Mouse (Mus musculus): ENCODE data around the gene Leo1. TPM values are rescaled to one million over a fixed set of nuclear protein-coding genes. Genes with fewer than 3 reads are reported as not detected.

Gene Leo1
- total RNA-seq (2022), result 10 to 100 TPM; 20.7 to 25.8 (median 22.3) TPM

- DNase-seq, result peak; percentile 88
These were observed at the start of gene Leo1 for GRCm38 (mm10) chr9:75440796-75441666. Leo1 (plus strand) TSS chr9:75441524.

DNA sequence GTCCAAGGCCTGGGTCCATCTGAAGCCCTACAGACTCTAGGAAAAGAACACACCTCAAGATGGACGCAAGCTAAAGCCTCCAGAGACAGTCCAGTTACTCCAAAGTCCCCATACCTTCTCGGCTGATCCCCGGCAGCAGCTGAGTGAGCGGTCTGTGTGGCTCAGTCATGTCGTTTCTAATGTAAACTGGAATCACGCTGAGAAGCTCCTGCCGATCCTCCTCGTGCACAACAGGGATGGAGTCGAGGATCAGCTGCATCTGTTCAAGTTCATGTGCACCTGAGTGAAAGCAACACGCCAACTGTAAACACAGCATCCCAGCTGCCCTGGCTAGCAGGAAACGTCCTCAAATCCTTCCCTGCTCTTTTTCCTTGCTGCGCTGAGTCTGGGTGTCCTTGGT, 48.1 kb upstream of the Leo1 start:
- DNase-seq, result no peak

DNA sequence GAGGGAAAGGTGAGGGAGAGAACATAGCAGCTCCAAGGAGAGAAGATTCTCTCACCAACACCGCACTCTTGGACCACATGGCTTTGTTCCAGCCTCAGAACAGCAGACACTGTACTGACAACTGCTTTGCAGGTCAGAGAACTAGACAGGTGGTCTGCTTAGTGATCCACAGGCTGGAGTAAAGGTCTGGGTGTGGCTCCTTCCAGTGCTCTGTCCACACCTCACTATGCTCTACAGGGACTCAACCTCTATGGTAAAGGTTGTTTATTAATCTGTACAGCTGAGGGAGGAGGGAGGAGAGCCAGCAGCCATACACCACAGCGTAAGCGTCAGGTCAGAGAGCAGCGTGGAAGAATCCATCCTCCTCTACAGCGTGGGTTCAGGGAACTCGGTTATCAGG, 45.4 kb upstream of the Leo1 start:
- no peak for DNase-seq

GRCm38 (mm10) chr9:75399069-75399468, 42.3 kb upstream of the Leo1 start:
- no peak for DNase-seq

GRCm38 (mm10) chr9:75400639-75401038, 40.7 kb upstream of the Leo1 start:
- DNase-seq, result no peak

DNA sequence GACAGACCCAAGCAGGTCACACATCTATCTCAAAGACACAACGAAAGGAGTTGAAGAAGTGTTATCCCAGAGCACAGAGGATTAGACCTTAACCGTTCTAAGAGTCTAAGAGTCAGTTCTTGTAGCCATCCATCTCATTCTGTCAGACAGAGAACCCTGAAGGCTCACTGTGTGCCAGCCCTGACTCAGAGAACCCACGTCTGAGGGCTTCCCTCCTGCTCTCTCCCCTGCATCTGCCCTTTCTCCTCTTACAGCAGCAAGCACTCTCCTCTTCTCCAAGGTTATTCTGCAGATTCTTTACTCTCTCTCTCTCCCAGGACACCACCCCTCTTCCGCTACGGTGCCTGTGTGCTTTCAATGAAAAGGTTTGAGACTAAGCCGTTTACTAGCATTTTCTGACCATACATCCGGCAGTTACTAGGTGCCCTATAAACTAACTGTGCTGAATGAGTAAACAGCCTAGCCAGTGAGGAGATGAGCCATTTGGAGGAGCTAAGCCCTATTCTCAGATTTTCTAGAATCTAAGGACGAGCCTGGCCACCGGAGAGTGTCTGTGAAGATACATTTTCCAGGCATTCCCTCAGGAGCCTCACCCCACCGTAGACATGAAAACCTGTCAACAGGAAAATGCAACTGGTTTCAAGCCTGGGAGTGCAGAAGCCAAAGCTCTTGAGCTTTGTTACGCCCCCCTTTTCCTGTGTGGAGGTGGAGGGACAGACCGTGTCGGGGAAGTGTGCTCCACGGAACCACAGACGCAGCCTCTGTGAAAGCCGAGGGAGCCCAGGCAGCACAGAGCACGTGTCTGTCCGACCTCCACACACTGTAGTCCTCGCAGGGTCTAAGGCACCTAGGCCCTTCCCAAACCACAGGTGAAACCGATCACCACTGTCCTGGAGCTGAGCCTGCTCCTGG, 39.5 kb upstream of the Leo1 start:
- no peak for DNase-seq

DNA sequence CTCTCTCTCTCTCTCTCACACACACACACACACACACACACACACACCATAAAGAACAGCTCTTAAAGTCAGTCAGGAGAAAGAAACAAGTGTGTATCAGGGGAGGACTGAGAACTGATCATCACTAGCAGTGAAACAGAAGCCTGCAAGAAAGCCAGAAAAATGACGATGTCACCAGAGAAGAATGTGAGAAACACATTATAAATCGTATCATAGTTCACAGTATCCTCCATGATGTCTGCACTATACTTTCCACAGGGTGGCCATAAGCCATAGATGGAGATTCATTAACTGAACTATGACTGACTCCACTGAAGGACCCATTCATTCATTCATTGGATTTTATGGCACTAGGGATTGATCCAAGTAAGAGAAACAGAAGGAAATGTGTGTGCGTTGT, 37.8 kb upstream of the Leo1 start:
- no peak for DNase-seq

- DNase-seq, result peak; percentile 15
These were observed 35.2 kb upstream of the Leo1 start for GRCm38 (mm10) chr9:75406121-75406520.

- DNase-seq, result peak; percentile 63
These were observed 33.5 kb upstream of the Leo1 start for GRCm38 (mm10) chr9:75407803-75408202.

GRCm38 (mm10) chr9:75408204-75408826, 33.0 kb upstream of the Leo1 start:
- DNase-seq, result no peak

DNA sequence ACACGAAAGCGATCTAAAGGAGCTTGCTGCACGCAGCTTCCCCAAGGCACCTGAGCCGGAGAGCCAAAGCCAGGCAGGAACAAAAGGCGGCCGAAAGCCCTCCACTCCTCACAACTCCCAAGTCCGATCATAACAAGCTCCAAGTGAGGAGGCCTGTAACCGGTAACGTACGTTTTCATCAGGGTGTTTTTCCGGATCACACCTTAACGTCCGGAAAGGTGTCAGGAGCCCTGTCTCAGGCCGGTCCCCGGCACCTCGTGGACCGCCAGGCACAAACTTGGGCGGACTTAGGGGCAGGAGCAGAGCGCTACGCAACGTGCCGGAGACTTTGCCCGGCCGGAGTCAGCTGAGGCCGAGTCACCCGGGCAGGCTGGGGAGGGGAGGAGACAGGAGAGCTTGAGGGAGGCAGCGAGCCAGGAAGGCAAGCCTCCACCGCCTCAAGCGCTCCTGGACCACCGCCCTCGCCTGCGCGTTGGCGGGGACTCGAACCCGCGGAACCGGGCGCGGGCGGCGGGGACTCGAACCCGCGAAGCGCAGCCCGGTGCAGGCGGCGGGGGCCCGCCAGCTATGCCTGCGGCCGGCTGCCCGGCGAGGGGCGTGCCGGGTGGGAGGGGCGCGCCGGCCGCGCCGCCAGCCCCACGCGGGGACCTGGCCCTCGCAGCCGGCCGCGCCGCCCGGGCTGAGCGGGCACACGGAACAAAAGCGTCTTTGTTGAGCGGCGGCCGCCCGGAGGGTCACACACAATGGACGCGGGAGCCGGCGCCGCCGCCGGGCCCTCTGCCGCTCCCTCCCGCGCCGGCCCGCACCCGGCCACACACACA, 32.1 kb upstream of the Leo1 start:
- peak; percentile 77 for DNase-seq

- peak; percentile 94 for DNase-seq
These were observed 31.4 kb upstream of the Leo1 start, which contains the start of gene Mapk6 for GRCm38 (mm10) chr9:75409852-75410378. Mapk6 (minus strand) TSS chr9:75410005.

GRCm38 (mm10) chr9:75410868-75411487, 30.3 kb upstream of the Leo1 start:
- DNase-seq, result no peak

- no peak for DNase-seq
These were observed 29.7 kb upstream of the Leo1 start for GRCm38 (mm10) chr9:75411584-75411983.

DNA sequence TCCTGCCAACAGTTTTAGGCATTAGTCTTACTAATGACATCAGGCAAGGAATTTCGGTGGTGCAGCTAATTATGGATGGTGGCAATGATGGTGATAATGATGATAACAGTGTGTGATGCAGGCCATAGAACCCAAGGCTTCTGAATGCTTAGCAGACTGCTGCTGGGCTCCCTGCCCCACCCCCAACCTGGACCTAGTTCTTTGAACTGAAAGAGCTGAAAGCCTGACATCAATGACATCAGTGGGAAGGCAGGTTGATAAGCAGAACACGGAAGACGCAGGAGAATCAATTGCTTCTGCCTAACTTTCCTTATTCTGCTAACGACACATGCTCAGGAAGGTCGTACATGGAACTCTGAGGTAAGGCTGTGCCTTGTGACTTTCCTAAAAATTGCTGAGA, 28.1 kb upstream of the Leo1 start:
- DNase-seq, result no peak

GRCm38 (mm10) chr9:75414204-75414603, 27.1 kb upstream of the Leo1 start:
- no peak for DNase-seq

DNA sequence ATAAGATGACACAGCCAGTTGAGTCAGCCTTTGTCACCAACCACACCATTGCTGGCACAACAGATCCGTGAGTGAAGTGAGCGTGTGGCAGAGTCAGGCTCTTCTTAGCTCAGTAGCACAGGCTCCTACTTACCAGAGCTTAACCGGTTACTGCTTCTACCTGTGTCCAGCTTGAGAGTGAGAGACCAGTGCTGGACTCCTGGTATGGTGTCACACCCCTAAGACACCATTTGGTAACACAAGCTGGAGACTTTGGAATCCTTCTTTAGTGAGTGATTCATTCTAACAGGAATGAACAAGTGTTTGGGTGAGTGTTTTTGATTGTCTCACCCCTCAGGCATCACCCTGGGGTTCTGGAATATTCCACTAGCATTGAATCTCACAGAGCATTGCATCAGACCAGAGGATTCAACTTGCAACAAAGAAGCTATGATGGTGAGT, 19.1 kb upstream of the Leo1 start:
- no peak for DNase-seq

GRCm38 (mm10) chr9:75423683-75424082, 17.6 kb upstream of the Leo1 start:
- no peak for DNase-seq

DNA sequence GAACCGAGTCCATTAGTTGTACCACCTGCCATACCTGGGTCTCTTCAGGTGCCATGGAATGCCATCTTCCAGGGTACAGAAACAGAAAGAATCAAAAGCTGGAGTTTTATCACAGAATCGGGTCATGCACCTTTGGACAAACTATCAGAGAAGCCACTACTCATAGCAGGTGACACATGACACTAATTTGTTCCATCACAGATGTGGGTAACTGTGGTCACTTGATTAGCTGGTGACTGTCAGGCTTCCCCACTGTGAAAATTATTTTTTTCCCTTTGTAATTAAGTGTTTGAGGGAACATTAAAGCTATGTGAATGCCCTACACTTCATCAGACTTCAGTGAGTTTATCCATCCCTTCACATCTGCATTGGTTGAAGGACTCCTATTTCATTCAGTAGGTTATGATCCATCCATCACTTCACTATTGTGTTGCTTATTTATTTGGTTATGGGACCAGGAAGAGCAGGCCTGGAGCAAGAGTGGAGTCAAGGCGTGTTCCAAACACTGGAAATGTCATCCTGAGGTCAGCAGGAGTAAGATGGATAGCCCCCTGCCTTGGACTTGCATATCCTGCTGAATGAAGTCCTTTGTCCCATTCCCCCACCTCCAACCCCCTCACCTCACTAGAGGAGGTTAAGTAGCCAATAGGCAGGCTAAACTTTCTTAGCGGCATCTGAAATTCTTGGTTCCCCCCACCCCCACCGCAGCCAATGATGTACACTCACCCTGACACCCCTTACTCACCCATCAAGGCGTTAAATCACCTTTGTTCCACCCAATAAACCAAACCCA, 16.8 kb upstream of the Leo1 start:
- no peak for DNase-seq

DNA sequence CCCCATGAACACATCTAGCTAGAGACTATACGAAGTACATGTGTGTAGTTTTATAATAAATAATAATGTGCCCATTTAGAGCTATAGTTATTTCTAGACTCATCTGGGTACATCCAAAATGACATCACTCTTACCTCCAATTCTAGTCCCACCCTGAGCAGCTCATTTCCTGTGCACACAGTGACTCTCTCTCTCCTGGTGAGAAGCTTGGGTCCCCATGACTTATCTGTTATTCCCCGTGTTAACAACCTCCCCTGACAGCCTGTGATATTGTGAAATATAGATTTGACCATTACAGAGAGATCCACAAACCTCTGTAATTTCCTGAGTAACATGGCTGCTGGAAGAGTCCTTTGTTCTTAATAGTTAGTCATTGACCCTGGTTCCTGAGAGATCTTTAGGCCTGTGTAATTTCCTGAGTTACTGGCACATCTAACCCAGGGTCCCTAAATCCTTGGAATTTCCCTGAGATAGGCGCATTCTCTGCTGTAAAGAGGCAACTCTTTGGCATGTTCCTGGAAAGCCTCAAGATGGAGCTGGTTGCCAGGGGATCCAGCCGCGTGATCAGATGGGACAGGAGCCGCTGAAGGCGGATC, 15.4 kb upstream of the Leo1 start:
- no peak for DNase-seq

Data from adrenal gland, adult 8-10 months (tissue).